Mouse (Mus musculus) heart, postnatal 4 days (tissue): ENCODE measurements at regions not wholly inside any gene's neighbourhood (a gene's known extent, or its start where the extent isn't known, plus 50 kb on each side); places are given as distances from the start of the nearest gene placed in this dataset.

Source experiments
- DNase-seq: peaks from one replicate; pipeline ENCODE4 v3.0.0; 2021

- DNase-seq, result no peak
Observed at GRCm38 (mm10) chr7:145135971-145136370, 71.9 kb downstream of the 1810010D01Rik start.

- no peak for DNase-seq
Observed at GRCm38 (mm10) chr7:145132506-145132905, 75.4 kb downstream of the 1810010D01Rik start.

DNA sequence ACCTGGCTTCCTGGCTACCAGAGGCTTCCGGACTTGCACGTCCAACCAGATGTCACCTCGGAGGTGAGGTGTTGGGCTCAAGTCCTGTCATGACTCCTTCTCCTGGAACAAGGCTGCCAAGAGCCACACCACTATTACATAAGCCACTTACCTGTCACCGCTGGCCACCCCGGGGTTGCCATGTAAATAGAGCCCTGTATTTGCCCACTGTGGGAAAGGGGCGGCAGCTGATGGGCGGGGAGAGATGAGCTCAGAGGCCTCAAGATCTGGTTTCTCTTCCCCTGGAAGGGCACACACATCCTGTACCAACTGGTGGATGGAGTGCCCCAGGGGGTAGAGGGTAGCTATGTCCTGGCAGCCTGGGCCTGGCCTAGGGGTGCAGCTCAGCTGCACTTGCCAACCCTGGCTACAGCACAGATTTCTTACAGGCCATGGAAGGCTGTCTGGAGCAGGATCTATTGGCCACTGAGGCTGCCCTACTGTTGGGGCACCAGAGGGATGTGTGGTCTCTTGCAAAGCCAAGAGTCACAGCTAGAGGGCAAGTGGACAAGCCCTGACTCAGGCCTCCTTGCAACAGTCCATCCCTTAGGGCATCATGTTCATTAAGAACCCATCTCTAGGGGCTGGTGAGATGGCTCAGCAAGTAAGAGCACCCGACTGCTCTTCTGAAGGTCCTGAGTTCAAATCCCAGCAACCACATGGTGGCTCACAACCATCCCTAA, 76.3 kb downstream of the 1810010D01Rik start:
- no peak for DNase-seq

- no peak for DNase-seq
Observed at GRCm38 (mm10) chr7:145129971-145130370, 77.9 kb downstream of the 1810010D01Rik start.

DNA sequence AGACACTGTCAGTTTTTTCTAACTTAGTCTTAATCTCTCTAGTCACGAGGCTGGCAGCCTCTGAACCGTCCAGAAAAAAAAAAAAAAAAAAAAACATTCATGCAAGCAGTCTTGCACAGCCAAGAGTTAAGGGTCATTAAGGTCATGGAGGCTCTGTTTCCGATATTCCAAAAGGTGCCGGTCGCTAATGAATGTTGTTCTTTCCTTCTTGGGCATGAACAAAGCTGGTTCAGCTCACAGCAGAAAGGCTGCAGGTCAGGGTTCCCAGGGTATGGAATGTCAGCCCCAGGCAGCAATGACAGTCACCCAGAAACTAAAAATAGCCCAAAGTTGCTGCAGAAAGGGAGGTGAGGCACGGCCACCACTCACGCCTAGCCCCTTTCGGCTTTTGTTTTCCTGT, 80.3 kb downstream of the 1810010D01Rik start:
- DNase-seq, result no peak

- DNase-seq, result no peak
Observed at GRCm38 (mm10) chr7:145127180-145127579, 80.7 kb downstream of the 1810010D01Rik start.

GRCm38 (mm10) chr7:145123996-145124601, 83.8 kb downstream of the 1810010D01Rik start:
- DNase-seq, result no peak

DNA sequence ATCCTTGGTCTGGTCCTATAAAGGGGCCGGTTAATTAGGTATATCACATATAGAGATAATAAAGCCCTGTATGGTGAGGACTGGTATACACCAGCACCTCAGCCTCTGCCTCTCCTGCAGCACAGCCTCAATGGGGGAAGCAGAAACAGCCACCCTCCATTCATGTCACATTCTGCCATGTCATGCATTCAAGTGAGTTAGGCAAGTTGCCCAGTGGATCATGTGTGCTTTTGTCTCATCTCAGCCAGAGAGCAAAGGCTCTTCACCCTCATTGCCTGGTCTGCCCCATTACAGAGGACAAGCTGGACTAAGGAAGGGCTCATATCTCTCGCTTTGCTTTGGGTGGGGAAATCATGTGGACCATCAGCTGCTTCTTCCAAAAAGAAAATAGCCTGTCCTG, 85.4 kb downstream of the 1810010D01Rik start:
- peak; percentile 57 for DNase-seq

GRCm38 (mm10) chr7:145118406-145118805, 89.5 kb downstream of the 1810010D01Rik start:
- DNase-seq, result no peak

DNA sequence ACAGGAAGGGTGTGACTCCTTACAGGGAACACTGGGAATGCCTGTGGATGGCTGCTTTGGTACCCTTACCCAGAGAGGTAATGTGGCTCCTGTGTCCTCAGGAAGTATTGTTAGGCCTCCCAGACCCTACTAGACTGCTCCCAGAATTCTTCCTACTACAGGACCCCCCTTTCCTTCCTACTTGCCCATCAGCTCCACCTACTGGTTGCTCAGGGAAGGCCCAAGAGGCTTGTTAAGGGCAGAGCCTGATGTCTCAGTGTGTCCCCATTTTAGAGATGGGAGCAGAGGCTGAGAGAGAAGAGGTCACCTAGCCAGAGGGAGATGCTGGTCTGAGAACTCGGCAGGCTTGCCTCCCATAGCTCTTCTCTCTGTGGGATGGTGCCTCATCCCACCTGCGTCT, 93.3 kb downstream of the 1810010D01Rik start:
- DNase-seq, result peak; percentile 61

- DNase-seq, result no peak
Observed at GRCm38 (mm10) chr7:145114145-145114544, 93.8 kb downstream of the 1810010D01Rik start.

GRCm38 (mm10) chr7:145112887-145113531, 94.9 kb downstream of the 1810010D01Rik start:
- no peak for DNase-seq

- DNase-seq, result no peak
Observed at GRCm38 (mm10) chr7:145112146-145112830, 95.6 kb downstream of the 1810010D01Rik start.

- peak; percentile 85 for DNase-seq
Observed at GRCm38 (mm10) chr7:145111252-145112131, 96.4 kb downstream of the 1810010D01Rik start.

DNA sequence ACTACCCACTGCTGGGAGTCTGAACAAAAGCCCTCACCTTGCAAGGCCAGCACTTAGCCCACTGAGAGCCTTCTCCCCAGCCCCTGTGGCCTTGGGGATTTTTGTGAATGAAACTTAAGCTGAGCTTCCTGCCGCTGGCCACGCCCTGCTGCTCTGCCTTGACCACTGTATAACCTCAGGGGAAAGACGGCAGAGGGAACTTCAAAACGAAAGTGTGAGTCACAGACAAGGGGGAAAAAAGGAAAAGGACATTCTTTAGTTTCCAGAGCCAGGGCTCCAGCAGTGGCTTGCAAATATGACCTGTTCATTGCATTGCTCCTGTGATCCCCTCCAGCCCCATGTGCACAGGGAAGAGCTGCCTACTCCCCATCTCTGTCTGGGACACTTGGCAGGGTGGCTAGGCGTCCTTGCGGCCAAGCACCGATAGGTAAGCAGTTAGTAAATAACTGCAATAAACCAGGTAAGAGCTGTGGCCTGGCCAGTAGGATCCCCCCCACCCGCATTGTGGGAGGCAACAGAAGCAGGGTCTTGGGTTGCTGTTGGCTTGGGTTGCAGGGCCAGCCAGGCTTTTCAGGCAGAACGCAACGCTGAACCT, 97.2 kb downstream of the 1810010D01Rik start:
- DNase-seq, result peak; percentile 69

- no peak for DNase-seq
Observed at GRCm38 (mm10) chr7:145110028-145110427, 97.9 kb downstream of the 1810010D01Rik start.

DNA sequence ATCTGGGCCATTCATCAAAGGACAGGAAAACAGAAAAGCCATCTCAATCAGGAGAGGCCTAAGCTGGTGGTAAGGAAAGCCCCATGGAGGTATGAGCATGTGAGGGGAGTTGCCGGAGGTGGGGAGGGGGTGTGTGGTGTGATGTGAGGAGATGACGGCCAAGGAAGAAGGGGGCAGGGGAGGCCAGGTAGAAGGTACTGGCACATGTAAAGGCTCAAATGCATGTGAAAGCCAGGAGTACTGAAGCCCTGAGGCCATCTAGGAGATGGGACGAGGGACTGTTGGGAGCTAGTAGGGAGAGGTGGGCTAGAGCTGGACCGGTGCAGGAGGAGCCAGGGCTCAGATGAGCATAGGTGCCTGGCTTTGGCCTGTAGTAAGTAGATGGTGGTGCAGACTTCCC, 98.4 kb downstream of the 1810010D01Rik start:
- no peak for DNase-seq

DNA sequence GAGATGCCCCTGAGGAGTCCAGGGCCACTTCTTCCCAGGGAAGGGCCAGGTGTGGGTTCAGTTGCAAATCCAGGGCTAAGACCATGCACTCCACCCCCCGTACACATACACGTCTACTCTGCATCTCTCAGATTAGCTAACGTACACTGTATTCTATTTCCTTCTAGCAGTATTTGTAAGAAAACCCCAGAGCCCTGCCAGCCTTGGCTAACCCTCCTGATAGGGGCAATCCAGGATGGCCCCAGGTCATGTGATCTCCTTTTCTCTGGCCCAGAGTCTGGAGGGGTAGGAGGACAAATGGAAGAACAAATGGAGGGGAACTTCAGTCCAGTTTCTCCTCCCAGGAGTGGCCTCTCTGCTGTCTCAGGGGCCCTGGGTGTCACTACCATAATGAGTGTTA, 98.9 kb downstream of the 1810010D01Rik start:
- DNase-seq, result no peak

- DNase-seq, result no peak
Observed at GRCm38 (mm10) chr7:145107575-145108170, 100.2 kb downstream of the 1810010D01Rik start.

DNA sequence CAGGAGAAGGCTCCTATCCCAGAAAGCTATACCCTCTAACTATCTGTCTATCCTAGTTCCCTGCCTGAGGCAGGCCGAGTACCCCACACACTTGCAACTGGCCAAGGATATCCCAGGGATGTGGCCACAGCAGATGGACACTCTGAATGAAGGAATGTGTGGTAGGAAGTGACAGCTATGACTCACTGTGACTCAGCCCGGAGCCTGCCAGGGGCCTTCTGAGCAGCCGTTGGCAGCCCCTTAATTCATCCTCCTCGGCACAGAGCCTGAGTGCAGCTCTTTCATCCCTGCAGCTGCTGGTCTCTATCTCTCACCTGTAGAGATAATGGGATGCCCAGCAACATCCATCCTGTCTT, 101.4 kb downstream of the 1810010D01Rik start:
- peak; percentile 57 for DNase-seq

GRCm38 (mm10) chr7:145105831-145106493, 102.0 kb downstream of the 1810010D01Rik start:
- no peak for DNase-seq
